Mouse (Mus musculus) hindbrain, embryonic 15.5 days (tissue): ENCODE measurements at regions not wholly inside any gene's neighbourhood (a gene's known extent, or its start where the extent isn't known, plus 50 kb on each side); places are given as distances from the start of the nearest gene placed in this dataset.

Source experiments
- ATAC-seq: fragments of 200-750 bp; cut with Nextera tagmentation; 2 replicates; pipeline ENCODE4 v1.8.0; 2017; ENCODE audit warnings: low read depth, moderate number of reproducible peaks, moderate TSS enrichment; ENCODE audit not compliant: low FRiP score
- H3K27ac ChIP-seq: fragments of 300-500 bp; sonication (generic); replicated peaks from 2 replicates; pipeline ENCODE4 v1.5.1; 2015; ENCODE audit warnings: mild to moderate bottlenecking, inconsistent platforms
- H3K27me3 ChIP-seq: fragments of 300-500 bp; sonication (generic); 2 replicates; pipeline ENCODE4 v1.6.1; 2015; ENCODE audit warnings: control low read depth, inconsistent platforms
- H3K36me3 ChIP-seq: fragments of 300-500 bp; sonication (generic); 2 replicates; pipeline ENCODE4 v1.6.1; 2015; ENCODE audit warnings: control low read depth, inconsistent platforms
- H3K4me1 ChIP-seq: fragments of 300-500 bp; sonication (generic); replicated peaks from 2 replicates; pipeline ENCODE4 v1.6.1; 2015; ENCODE audit warnings: control low read depth, inconsistent platforms
- H3K4me2 ChIP-seq: fragments of 300-500 bp; sonication (generic); 2 replicates; pipeline ENCODE4 v1.6.1; 2015; ENCODE audit warnings: moderate library complexity, mild to moderate bottlenecking, inconsistent platforms
- H3K4me3 ChIP-seq: fragments of 300-500 bp; sonication (generic); 2 replicates; pipeline ENCODE4 v1.5.1; 2015; ENCODE audit warnings: mild to moderate bottlenecking, inconsistent platforms
- H3K9ac ChIP-seq: fragments of 300-500 bp; sonication (generic); 2 replicates; pipeline ENCODE4 v1.6.1; 2015; ENCODE audit warnings: inconsistent platforms
- H3K9me3 ChIP-seq: fragments of 300-500 bp; sonication (generic); 2 replicates; pipeline ENCODE4 v1.6.1; 2016; ENCODE audit warnings: control low read depth, inconsistent platforms
- WGBS: fragments of 180-500 bp; shearing (Covaris S2); methylation state at CpG from one replicate; pipeline ENCODE4 v1.1.7; 2015; 5-methylcytosine and 5-hydroxymethylcytosine counted together

GRCm38 (mm10) chr6:93045524-93045923, 102.2 kb upstream of the Adamts9 start:
- Histone ChIP-seq H3K4me3 (no peak overlapping the region), H3K4me2 (no peak overlapping the region), H3K36me3 (no peaks in the 10 kb centered on the region), H3K4me1 (no peaks in the 10 kb centered on the region), H3K27me3 (no peaks in the 10 kb centered on the region), H3K9ac (no peak overlapping the region), H3K9me3 (no peaks in the 10 kb centered on the region), H3K27ac (no peak overlapping the region)
- WGBS: 51% methylated on average over 2 of the region's 2 CpGs
- no peak for ATAC-seq

- no peak overlapping the region for H3K9ac ChIP-seq
- no peaks in the 10 kb centered on the region for H3K9me3 ChIP-seq
- H3K27ac ChIP-seq: no peak overlapping the region
- WGBS: 79% methylated on average over 3 of the region's 3 CpGs
- no peak for ATAC-seq
- H3K36me3 ChIP-seq: no peaks in the 10 kb centered on the region
- H3K4me2 ChIP-seq: no peak overlapping the region
- no peaks in the 10 kb centered on the region for H3K4me1 ChIP-seq
- no peak overlapping the region for H3K4me3 ChIP-seq
- H3K27me3 ChIP-seq: no peaks in the 10 kb centered on the region
Measured at GRCm38 (mm10) chr6:93041041-93041440, 97.7 kb upstream of the Adamts9 start.

DNA sequence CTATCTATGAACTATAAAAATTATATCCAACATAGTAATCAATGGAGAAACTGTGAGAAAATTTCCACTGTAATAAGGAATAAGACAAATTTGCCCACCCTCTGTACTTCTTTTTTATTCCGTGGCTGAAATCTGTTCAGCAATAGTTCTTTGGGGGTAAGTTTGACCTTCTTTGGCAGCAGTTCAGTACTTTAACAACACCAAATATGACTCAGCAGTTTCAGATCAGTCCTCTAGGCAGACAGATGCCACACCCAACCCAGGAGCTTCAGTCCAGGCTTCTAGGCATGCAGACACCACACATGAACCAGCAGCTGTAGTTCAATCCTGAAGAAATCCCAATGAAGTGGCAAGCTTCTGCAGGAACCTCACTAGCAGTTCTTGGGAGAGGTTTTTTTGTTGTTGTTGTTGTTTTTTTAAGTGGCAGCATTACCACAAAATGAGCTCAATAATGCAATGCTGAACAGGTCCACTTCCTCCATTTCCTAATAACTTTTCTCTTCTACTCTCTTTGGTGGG, 88.6 kb upstream of the Adamts9 start:
- H3K27me3 ChIP-seq: no peaks in the 10 kb centered on the region
- H3K4me2 ChIP-seq: no peak overlapping the region
- no peaks in the 10 kb centered on the region for H3K4me1 ChIP-seq
- no peak overlapping the region for H3K9ac ChIP-seq
- no peak overlapping the region for H3K4me3 ChIP-seq
- no peaks in the 10 kb centered on the region for H3K9me3 ChIP-seq
- no peak overlapping the region for H3K27ac ChIP-seq
- no peak for ATAC-seq
- H3K36me3 ChIP-seq: no peaks in the 10 kb centered on the region
- WGBS: 90% methylated on average over 1 of the region's 1 CpGs

- H3K27ac ChIP-seq: no peak overlapping the region
- ATAC-seq: no peak
- H3K4me2 ChIP-seq: no peak overlapping the region
- no peaks in the 10 kb centered on the region for H3K36me3 ChIP-seq
- no peaks in the 10 kb centered on the region for H3K27me3 ChIP-seq
- H3K9me3 ChIP-seq: no peaks in the 10 kb centered on the region
- 66% methylated on average over 9 of the region's 9 CpGs for WGBS
- no peak overlapping the region for H3K4me3 ChIP-seq
- H3K9ac ChIP-seq: no peak overlapping the region
- H3K4me1 ChIP-seq: peaks cover 6% of the 10 kb centered on the region
Measured at GRCm38 (mm10) chr6:93026068-93027022, 83.1 kb upstream of the Adamts9 start.

GRCm38 (mm10) chr6:93014534-93014933, 71.2 kb upstream of the Adamts9 start:
- no peaks in the 10 kb centered on the region for H3K36me3 ChIP-seq
- no peak overlapping the region for H3K9ac ChIP-seq
- no peak overlapping the region for H3K4me2 ChIP-seq
- ATAC-seq: no peak
- H3K27me3 ChIP-seq: no peaks in the 10 kb centered on the region
- no peaks in the 10 kb centered on the region for H3K9me3 ChIP-seq
- WGBS: 88% methylated on average over 1 of the region's 1 CpGs
- no peaks in the 10 kb centered on the region for H3K4me1 ChIP-seq
- H3K27ac ChIP-seq: no peak overlapping the region
- no peak overlapping the region for H3K4me3 ChIP-seq

DNA sequence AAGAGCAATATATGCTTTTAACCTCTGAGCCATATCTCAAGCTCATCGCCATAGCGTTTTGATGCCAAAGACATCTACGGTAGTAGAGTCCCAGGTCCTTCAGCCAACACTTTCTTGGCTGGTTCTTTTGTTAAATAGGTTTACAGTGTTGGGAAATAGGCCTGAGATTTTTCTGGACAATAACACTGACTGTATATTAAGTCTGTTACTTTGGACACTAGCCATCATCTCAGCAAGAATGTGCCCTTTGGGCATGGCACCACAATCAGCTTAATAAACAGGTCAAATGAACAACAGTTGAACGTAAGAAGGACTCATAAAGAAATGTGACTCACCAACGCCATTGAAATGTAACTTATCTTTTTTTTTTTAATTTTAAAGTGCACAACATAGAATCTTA, 68.6 kb upstream of the Adamts9 start:
- 81% methylated on average over 5 of the region's 5 CpGs for WGBS
- no peak for ATAC-seq
- H3K4me2 ChIP-seq: no peak overlapping the region

DNA sequence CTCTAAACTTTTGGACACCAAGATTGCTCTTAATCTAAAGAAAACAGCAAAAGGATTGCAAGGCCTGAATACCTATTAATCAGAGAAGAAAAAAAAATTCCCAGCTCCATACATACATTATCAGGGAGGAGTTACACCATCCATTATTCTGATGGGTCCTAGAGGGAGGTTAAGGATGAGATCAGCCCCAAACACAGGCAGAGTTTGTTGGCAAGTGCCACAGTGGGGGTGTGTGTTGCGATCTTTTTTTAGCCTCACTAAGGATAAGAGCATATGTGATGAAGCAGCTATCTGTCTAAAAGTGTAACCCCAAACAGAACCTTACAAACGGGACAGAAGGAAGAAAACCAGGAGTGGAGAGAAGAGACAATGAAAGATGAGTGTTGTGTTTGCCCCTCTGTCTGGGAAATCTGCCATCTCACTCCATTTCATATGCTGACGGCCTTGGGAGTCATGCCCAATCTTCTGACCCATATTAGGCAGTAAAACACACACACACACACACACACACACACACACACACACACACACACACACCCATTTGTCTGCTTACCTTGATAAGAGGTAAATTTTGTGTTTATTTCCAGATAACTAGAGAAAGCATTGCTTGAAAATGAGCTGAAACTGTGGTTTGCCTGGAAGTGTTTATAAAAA, 61.4 kb upstream of the Adamts9 start:
- Histone ChIP-seq H3K27me3 (no peaks in the 10 kb centered on the region), H3K4me2 (no peak overlapping the region), H3K27ac (no peak overlapping the region), H3K9ac (no peak overlapping the region), H3K4me3 (no peak overlapping the region), H3K4me1 (no peaks in the 10 kb centered on the region), H3K9me3 (no peaks in the 10 kb centered on the region), H3K36me3 (no peaks in the 10 kb centered on the region)
- 70% methylated on average over 3 of the region's 3 CpGs for WGBS
- no peak for ATAC-seq

More for the DNA sequence above, 68.6 kb upstream of the Adamts9 start:
- no peak overlapping the region for H3K4me3 ChIP-seq
- H3K36me3 ChIP-seq: no peaks in the 10 kb centered on the region
- no peaks in the 10 kb centered on the region for H3K4me1 ChIP-seq
- H3K27ac ChIP-seq: no peak overlapping the region
- no peaks in the 10 kb centered on the region for H3K27me3 ChIP-seq
- no peak overlapping the region for H3K9ac ChIP-seq
- H3K9me3 ChIP-seq: no peaks in the 10 kb centered on the region

DNA sequence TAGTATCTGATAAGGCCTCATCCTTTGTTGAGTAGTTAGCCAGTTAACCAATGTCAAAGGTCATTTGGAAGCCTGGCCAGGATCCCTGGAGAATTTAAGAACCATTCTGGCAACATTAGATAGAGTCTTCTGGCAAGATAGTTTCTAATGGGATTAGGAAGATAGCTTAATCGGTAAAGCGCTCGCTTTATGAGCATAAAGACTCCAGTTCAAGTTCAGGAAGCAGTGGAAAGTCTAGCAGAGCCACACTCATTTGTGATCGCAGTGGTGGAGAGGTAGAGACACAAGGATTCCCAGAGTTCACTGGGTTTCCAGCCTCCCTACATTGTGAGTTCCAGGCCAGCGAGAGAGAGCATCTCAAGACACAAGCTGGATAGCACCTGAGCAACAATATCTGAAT, 60.5 kb upstream of the Adamts9 start:
- no peak overlapping the region for H3K4me3 ChIP-seq
- no peaks in the 10 kb centered on the region for H3K9me3 ChIP-seq
- H3K36me3 ChIP-seq: no peaks in the 10 kb centered on the region
- WGBS: 95% methylated on average over 5 of the region's 5 CpGs
- H3K27ac ChIP-seq: no peak overlapping the region
- H3K9ac ChIP-seq: no peak overlapping the region
- no peak overlapping the region for H3K4me2 ChIP-seq
- no peaks in the 10 kb centered on the region for H3K4me1 ChIP-seq
- no peaks in the 10 kb centered on the region for H3K27me3 ChIP-seq
- ATAC-seq: no peak

DNA sequence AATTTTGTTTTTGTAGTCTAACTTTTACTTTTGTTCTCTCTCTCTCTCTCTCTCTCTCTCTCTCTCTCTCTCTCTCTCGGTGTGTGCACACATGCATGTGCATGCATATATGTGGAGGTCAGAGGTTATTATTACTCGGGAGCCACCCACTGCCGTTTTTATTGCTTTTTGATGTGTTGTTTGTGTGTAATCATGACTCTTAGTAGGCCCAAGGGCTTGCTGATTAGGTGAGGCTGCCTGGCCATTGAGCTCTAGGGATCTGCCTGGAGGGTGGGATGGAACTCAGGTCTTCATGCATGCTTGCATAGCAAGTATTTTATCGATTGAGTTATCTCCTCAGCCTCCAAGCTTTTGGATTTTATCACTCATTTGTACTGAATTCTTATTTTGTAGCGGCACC, 50.4 kb upstream of the Adamts9 start:
- Histone ChIP-seq H3K9me3 (no peaks in the 10 kb centered on the region), H3K4me3 (no peak overlapping the region), H3K27me3 (no peaks in the 10 kb centered on the region), H3K4me1 (no peaks in the 10 kb centered on the region), H3K36me3 (no peaks in the 10 kb centered on the region), H3K27ac (no peak overlapping the region), H3K4me2 (no peak overlapping the region), H3K9ac (no peak overlapping the region)
- ATAC-seq: no peak
- 88% methylated on average over 5 of the region's 5 CpGs for WGBS
